Mouse (Mus musculus): ENCODE measurements around the gene Cped1. TPM values are rescaled to one million over a fixed set of nuclear protein-coding genes. Genes with fewer than 3 reads are reported as not detected.

The Cped1 gene
- polyA plus RNA-seq, 1 experiment: 2.2 TPM

DNA sequence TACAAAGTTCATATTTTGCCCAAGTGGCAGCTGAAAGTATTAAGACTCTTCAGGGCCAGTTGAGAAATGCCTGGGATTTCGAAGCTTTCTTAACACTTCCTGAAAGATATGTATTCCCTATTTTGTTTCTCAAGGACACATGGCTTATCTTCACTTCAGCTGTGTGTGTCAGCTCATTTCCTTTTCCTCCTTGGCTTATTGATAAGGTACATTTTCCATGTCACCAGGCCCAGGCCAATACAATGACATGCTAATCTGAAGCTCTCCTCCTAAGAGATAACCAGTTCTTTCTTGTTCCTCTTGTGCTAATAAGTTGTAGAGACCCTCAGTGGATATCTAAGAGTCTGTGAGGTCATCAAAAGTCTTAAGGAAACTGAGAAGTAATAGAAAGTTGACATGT, 4.6 kb upstream of the Cped1 start:
- TF ChIP-seq CTCF (IDR thresholded peaks at IDR 0.05; ENCODE audit: extremely low read depth, insufficient read depth, low read length) (no peak), POLR2A (IDR thresholded peaks at IDR 0.05; ENCODE audit: extremely low read depth, insufficient read depth, low read length) (no peak)
- H3K4me1 ChIP-seq (ENCODE audit: control insufficient read depth, insufficient read depth, low read length): no peaks in the 10 kb centered on the region
- no peak overlapping the region for H3K4me3 ChIP-seq (ENCODE audit: insufficient read depth, low read length)
- no peak overlapping the region for H3K27ac ChIP-seq (ENCODE audit: insufficient read depth, low read length)

- TF ChIP-seq CTCF (IDR thresholded peaks at IDR 0.05; ENCODE audit: extremely low read depth, insufficient read depth, low read length): peak; percentile 13; the same call in 1 of the 2 replicates
- no peak for TF ChIP-seq POLR2A (IDR thresholded peaks at IDR 0.05; ENCODE audit: extremely low read depth, insufficient read depth, low read length)
- Histone ChIP-seq H3K4me3 (ENCODE audit: insufficient read depth, low read length) (peak overlapping the region; percentile 40), H3K27ac (ENCODE audit: insufficient read depth, low read length) (no peak overlapping the region), H3K4me1 (ENCODE audit: control insufficient read depth, insufficient read depth, low read length) (no peaks in the 10 kb centered on the region)
Measured at GRCm38 (mm10) chr6:21984990-21985731, 555 bp upstream of the Cped1 start.

- peak overlapping the region; percentile 40; the same call in 1 of the 2 replicates for H3K4me3 ChIP-seq (ENCODE audit: insufficient read depth, low read length)
- H3K27ac ChIP-seq (ENCODE audit: insufficient read depth, low read length): no peak overlapping the region
- no peak for TF ChIP-seq CTCF (IDR thresholded peaks at IDR 0.05; ENCODE audit: extremely low read depth, insufficient read depth, low read length)
- TF ChIP-seq POLR2A (IDR thresholded peaks at IDR 0.05; ENCODE audit: extremely low read depth, insufficient read depth, low read length): no peak
- H3K4me1 ChIP-seq (ENCODE audit: control insufficient read depth, insufficient read depth, low read length): no peaks in the 10 kb centered on the region
Measured at GRCm38 (mm10) chr6:21986660-21987331, 1.1 kb downstream of the Cped1 start.

DNA sequence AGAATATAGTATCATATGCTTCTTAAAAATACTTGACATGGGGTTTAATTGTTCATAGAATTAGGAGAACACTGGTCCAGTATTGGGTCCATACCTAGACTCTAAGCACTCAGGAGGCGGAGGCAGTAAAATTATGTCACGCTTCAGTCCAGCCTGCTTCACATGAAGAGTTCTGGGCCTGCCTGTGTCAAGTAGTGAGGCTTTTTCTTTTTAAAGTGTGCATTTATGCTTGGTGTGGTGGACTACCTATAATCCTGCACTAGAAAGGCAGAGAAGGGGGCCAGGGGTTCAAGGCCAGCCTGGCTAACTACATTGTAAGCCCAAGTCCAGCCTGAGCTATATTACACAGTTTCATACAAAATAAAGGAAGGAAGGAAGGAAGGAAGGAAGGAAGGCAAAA, 1.8 kb downstream of the Cped1 start:
- TF ChIP-seq CTCF (IDR thresholded peaks at IDR 0.05; ENCODE audit: extremely low read depth, insufficient read depth, low read length): no peak
- Histone ChIP-seq H3K4me1 (ENCODE audit: control insufficient read depth, insufficient read depth, low read length) (no peaks in the 10 kb centered on the region), H3K27ac (ENCODE audit: insufficient read depth, low read length) (no peak overlapping the region), H3K4me3 (ENCODE audit: insufficient read depth, low read length) (no peak overlapping the region)

DNA sequence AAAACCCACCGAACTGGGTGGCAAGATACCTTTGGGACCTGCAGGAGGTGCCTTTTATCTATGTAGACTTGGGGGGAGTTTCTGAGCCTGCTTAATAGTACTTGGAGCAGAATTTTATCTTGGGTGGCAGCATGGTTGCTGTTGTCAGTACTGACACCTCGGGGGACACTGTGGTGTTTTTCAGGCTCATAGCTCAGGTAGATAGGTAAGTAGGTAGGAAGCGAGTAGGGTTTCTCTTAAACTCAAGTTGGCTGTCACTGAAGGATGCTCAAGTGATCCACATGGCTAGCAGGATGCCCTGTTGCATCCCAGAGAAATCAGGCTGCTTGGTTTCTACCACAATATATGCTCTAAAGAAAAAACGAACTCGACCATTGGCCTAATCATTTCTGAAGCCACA, 2.6 kb downstream of the Cped1 start:
- H3K27ac ChIP-seq (ENCODE audit: insufficient read depth, low read length): no peak overlapping the region
- no peaks in the 10 kb centered on the region for H3K4me1 ChIP-seq (ENCODE audit: control insufficient read depth, insufficient read depth, low read length)
- H3K4me3 ChIP-seq (ENCODE audit: insufficient read depth, low read length): no peak overlapping the region
- TF ChIP-seq CTCF (IDR thresholded peaks at IDR 0.05; ENCODE audit: extremely low read depth, insufficient read depth, low read length) (no peak), POLR2A (IDR thresholded peaks at IDR 0.05; ENCODE audit: extremely low read depth, insufficient read depth, low read length) (no peak)

GRCm38 (mm10) chr6:21989081-21989480, 3.4 kb downstream of the Cped1 start:
- Histone ChIP-seq H3K4me3 (ENCODE audit: insufficient read depth, low read length) (no peak overlapping the region), H3K4me1 (ENCODE audit: control insufficient read depth, insufficient read depth, low read length) (no peaks in the 10 kb centered on the region), H3K27ac (ENCODE audit: insufficient read depth, low read length) (no peak overlapping the region)
- TF ChIP-seq CTCF (IDR thresholded peaks at IDR 0.05; ENCODE audit: extremely low read depth, insufficient read depth, low read length) (no peak), POLR2A (IDR thresholded peaks at IDR 0.05; ENCODE audit: extremely low read depth, insufficient read depth, low read length) (no peak)

DNA sequence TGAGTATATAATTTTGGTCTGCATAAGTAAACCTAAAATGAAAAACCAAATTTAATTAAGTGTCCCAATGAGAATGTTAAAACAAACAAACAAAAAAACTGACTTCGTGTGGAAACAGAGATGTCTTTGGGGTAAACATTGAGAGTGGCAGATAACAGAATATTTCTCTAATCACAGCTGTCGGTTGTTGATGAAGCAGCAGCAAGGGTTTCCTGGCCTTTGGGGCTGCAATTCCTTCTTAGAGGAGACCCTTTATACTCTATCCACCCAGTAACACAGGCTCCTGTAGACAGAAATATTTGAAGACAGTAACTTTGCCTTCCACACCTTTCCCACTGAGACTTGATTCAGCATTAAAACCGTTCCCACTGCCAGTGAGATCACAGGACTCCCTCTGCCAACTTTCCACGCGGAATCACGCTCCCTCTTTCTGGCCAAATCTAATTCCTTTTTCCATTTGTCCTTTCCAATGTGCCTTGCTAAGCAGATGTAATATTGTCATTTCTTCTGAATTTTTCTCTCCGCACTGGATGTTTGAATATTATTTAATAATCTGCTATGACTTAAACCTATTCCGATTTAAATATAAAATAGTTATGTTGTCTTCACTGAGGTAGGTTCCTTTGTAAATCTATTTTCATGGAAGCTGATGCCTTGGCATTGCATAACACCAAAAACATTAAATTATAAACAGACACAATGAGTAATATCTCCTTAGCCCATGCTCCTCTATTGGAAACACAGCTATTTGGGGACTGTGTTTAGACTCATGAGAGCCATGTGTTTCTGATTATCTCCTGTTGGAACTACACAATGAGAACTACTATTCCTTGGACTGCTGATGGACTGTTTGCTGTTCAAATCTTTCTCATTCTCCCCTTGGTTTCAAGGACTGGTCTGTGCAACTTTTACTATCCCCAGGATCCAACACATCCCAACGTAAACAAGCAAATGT, 4.7 kb downstream of the Cped1 start:
- Histone ChIP-seq H3K4me1 (ENCODE audit: control insufficient read depth, insufficient read depth, low read length) (no peaks in the 10 kb centered on the region), H3K4me3 (ENCODE audit: insufficient read depth, low read length) (no peak overlapping the region), H3K27ac (ENCODE audit: insufficient read depth, low read length) (no peak overlapping the region)
- TF ChIP-seq POLR2A (IDR thresholded peaks at IDR 0.05; ENCODE audit: extremely low read depth, insufficient read depth, low read length): no peak
- TF ChIP-seq CTCF (IDR thresholded peaks at IDR 0.05; ENCODE audit: extremely low read depth, insufficient read depth, low read length): no peak

DNA sequence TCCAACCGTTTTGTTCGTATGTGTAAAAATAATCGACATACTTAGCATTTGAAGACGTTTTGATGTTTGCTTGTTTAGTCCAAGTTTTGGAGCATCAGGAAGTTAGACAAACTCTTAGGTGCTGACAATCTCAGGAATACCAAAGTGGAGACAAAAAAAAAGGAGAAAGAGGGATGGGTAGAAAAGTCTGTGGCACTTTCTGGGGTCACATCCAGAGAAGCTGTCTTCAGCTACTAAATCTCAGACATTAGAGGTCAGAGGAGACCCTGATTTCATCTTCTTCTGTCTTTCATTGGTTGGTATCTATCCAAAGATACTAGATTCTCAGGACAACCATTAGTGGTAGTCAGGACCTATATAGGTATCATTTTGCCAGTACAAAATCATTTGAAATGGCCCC, 5.4 kb downstream of the Cped1 start:
- TF ChIP-seq POLR2A (IDR thresholded peaks at IDR 0.05; ENCODE audit: extremely low read depth, insufficient read depth, low read length): no peak
- TF ChIP-seq CTCF (IDR thresholded peaks at IDR 0.05; ENCODE audit: extremely low read depth, insufficient read depth, low read length): no peak
- H3K4me3 ChIP-seq (ENCODE audit: insufficient read depth, low read length): no peak overlapping the region
- H3K4me1 ChIP-seq (ENCODE audit: control insufficient read depth, insufficient read depth, low read length): no peaks in the 10 kb centered on the region
- no peak overlapping the region for H3K27ac ChIP-seq (ENCODE audit: insufficient read depth, low read length)

- TF ChIP-seq CTCF (IDR thresholded peaks at IDR 0.05; ENCODE audit: extremely low read depth, insufficient read depth, low read length) (no peak), POLR2A (IDR thresholded peaks at IDR 0.05; ENCODE audit: extremely low read depth, insufficient read depth, low read length) (no peak)
- Histone ChIP-seq H3K4me3 (ENCODE audit: insufficient read depth, low read length) (no peak overlapping the region), H3K27ac (ENCODE audit: insufficient read depth, low read length) (no peak overlapping the region), H3K4me1 (ENCODE audit: control insufficient read depth, insufficient read depth, low read length) (no peaks in the 10 kb centered on the region)
Measured at GRCm38 (mm10) chr6:21993070-21993469, 7.4 kb downstream of the Cped1 start.
